Mouse (Mus musculus): ENCODE measurements at regions not wholly inside any gene's neighbourhood (a gene's known extent, or its start where the extent isn't known, plus 50 kb on each side); places are given as distances from the start of the nearest gene placed in this dataset.

DNA sequence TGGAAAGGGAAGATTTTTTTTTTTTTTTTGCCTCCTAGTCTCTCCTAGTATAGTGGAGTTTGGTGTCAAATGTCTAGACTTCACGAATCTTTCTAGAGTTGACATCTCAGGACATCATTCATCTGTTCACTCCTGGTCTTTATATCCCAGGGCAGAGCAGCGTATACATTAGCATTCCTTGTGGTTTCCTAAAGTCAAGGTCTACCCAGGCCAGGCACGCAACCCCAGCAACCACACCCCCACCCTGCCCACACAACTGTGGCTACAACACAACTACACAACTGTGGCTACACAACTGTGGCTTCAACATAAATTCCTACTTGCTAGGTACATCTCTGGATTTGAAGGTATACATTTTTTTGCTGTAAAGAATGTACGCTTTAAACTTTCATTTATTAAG is 122.2 kb downstream of the Ppp1r3a start:
- no peaks in the 10 kb centered on the region for H3K4me1 ChIP-seq (ENCODE audit: control insufficient read depth, insufficient read depth, low read length)
- 58% methylated on average over 4 of the region's 4 CpGs for whole genome bisulfite sequencing
- H3K4me3 ChIP-seq (replicated peaks; ENCODE audit: extremely low read depth, low read depth, low read length): no peak overlapping the region
- DNase-seq: no peak
- TF ChIP-seq POLR2A (IDR thresholded peaks at IDR 0.05; ENCODE audit: borderline replicate concordance, extremely low read depth, low read depth, low read length) (no peak), CTCF (IDR thresholded peaks at IDR 0.05; ENCODE audit: insufficient read depth, low read length) (no peak)

- no peak for DNase-seq
- 30% methylated on average over 2 of the region's 2 CpGs for WGBS
- no peak overlapping the region for H3K4me3 ChIP-seq (replicated peaks; ENCODE audit: extremely low read depth, low read depth, low read length)
- TF ChIP-seq POLR2A (IDR thresholded peaks at IDR 0.05; ENCODE audit: borderline replicate concordance, extremely low read depth, low read depth, low read length) (no peak), CTCF (IDR thresholded peaks at IDR 0.05; ENCODE audit: insufficient read depth, low read length) (no peak)
- no peaks in the 10 kb centered on the region for H3K4me1 ChIP-seq (ENCODE audit: control insufficient read depth, insufficient read depth, low read length)
Measured at GRCm38 (mm10) chr6:14631719-14632445, 123.2 kb downstream of the Ppp1r3a start.

DNA sequence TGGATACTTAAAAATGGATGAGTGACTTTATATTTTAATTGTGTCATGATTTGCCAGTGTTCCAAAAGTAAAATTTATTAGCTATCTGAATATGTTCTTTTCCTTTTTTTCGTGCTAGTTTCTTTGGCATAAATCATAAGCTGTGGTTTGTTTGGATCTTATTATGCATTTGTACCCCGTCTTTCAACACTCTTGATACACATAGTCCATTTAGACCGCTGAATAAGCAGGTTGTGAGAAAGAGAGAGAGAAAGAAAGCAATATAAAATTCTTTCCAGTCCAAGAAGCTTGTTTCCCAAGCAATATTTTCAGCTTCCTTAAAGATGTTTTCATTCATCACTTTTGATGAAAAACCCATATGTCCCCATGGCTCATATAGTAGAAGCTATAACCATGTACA is 138.4 kb downstream of the Ppp1r3a start:
- no peak for DNase-seq
- no peaks in the 10 kb centered on the region for H3K4me1 ChIP-seq (ENCODE audit: control insufficient read depth, insufficient read depth, low read length)
- H3K4me3 ChIP-seq (replicated peaks; ENCODE audit: extremely low read depth, low read depth, low read length): no peak overlapping the region
- no peak for TF ChIP-seq CTCF (IDR thresholded peaks at IDR 0.05; ENCODE audit: insufficient read depth, low read length)
- 46% methylated on average over 3 of the region's 3 CpGs for WGBS

GRCm38 (mm10) chr6:14608076-14608475 is 147.0 kb downstream of the Ppp1r3a start:
- no peak for TF ChIP-seq CTCF (IDR thresholded peaks at IDR 0.05; ENCODE audit: insufficient read depth, low read length)
- H3K4me1 ChIP-seq (ENCODE audit: control insufficient read depth, insufficient read depth, low read length): no peaks in the 10 kb centered on the region
- H3K4me3 ChIP-seq (replicated peaks; ENCODE audit: extremely low read depth, low read depth, low read length): no peak overlapping the region
- no peak for DNase-seq

- TF ChIP-seq CTCF (IDR thresholded peaks at IDR 0.05; ENCODE audit: insufficient read depth, low read length): no peak
- no peak for TF ChIP-seq POLR2A (IDR thresholded peaks at IDR 0.05; ENCODE audit: borderline replicate concordance, extremely low read depth, low read depth, low read length)
- WGBS: 62% methylated on average over 13 of the region's 13 CpGs
- DNase-seq: no peak
- H3K4me3 ChIP-seq (replicated peaks; ENCODE audit: extremely low read depth, low read depth, low read length): no peak overlapping the region
- no peaks in the 10 kb centered on the region for H3K4me1 ChIP-seq (ENCODE audit: control insufficient read depth, insufficient read depth, low read length)
Measured at GRCm38 (mm10) chr6:14600543-14601249, 154.4 kb downstream of the Ppp1r3a start.

GRCm38 (mm10) chr6:14596880-14597466 is 158.1 kb downstream of the Ppp1r3a start:
- 57% methylated on average over 4 of the region's 4 CpGs for WGBS
- H3K4me1 ChIP-seq (ENCODE audit: control insufficient read depth, insufficient read depth, low read length): no peaks in the 10 kb centered on the region
- H3K4me3 ChIP-seq (replicated peaks; ENCODE audit: extremely low read depth, low read depth, low read length): no peak overlapping the region
- no peak for DNase-seq
- TF ChIP-seq CTCF (IDR thresholded peaks at IDR 0.05; ENCODE audit: insufficient read depth, low read length) (no peak), POLR2A (IDR thresholded peaks at IDR 0.05; ENCODE audit: borderline replicate concordance, extremely low read depth, low read depth, low read length) (no peak)

DNA sequence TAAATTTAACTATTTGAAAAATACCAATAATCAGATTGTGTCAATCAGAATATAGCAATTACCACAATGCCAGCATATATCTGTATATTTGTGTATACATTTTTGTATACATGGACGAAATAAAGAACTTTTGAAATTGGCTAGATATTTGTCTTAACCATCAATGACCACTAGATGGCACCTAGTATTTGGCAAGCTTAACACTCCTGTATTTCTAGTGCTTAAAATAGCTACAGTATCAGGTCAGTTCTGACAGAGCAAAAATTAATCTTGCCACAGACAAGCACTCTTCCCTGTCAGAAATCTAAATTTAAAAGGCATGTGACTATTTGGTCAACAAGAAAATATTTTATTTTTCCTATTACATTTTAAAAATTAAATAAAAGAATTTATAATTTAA is 169.2 kb downstream of the Ppp1r3a start:
- no peak overlapping the region for H3K4me3 ChIP-seq (replicated peaks; ENCODE audit: extremely low read depth, low read depth, low read length)
- H3K4me1 ChIP-seq (ENCODE audit: control insufficient read depth, insufficient read depth, low read length): no peaks in the 10 kb centered on the region
- 10% methylated on average over 1 of the region's 1 CpGs for WGBS
- TF ChIP-seq POLR2A (IDR thresholded peaks at IDR 0.05; ENCODE audit: borderline replicate concordance, extremely low read depth, low read depth, low read length) (no peak), CTCF (IDR thresholded peaks at IDR 0.05; ENCODE audit: insufficient read depth, low read length) (peak; percentile 19; the same call in 1 of the 2 replicates)
- DNase-seq: no peak

DNA sequence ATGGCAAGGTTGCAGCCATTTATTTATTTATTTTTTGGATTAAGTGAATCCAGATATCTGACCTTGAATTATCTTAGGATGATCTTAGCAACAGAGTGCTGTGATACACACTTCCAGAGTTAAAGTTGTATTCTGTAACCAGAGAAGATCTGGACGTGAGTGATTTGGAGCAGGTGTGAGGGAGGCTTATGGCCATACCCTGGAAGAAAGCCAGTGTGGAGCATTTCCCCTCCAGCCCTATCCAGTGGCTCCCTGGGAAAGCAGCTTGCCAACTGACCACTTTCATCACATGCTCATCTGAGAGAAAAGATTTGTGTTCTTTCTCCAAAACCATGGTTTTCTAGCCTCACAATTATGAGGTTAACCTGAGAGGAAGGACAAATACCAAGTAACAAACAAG is 171.2 kb downstream of the Ppp1r3a start:
- Histone ChIP-seq H3K4me1 (ENCODE audit: control insufficient read depth, insufficient read depth, low read length) (no peaks in the 10 kb centered on the region), H3K4me3 (replicated peaks; ENCODE audit: extremely low read depth, low read depth, low read length) (no peak overlapping the region)
- WGBS: 43% methylated on average over 1 of the region's 1 CpGs
- DNase-seq: no peak
- TF ChIP-seq CTCF (IDR thresholded peaks at IDR 0.05; ENCODE audit: insufficient read depth, low read length) (no peak), POLR2A (IDR thresholded peaks at IDR 0.05; ENCODE audit: borderline replicate concordance, extremely low read depth, low read depth, low read length) (no peak)

DNA sequence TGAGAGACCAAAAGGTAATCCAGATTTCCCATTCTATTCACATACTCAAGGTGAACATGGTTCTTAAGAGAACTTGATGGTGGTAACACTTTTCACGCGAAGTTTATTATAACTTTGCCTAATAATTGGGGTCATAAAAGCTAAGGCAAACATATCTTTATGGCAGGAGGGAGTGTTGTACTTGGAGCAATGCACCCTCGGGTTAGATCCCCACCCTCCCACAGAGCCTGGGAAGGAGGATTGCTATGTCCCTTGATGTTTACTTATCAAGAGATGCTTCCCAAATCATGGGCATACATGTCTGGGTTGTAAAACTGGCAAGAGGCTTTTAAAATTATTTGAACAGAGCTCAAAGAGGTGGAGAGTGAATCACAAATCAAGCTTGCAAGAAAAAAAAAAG is 180.5 kb downstream of the Ppp1r3a start:
- Histone ChIP-seq H3K4me3 (replicated peaks; ENCODE audit: extremely low read depth, low read depth, low read length) (no peak overlapping the region), H3K4me1 (ENCODE audit: control insufficient read depth, insufficient read depth, low read length) (no peaks in the 10 kb centered on the region)
- TF ChIP-seq CTCF (IDR thresholded peaks at IDR 0.05; ENCODE audit: insufficient read depth, low read length) (no peak), POLR2A (IDR thresholded peaks at IDR 0.05; ENCODE audit: borderline replicate concordance, extremely low read depth, low read depth, low read length) (no peak)
- WGBS: 59% methylated on average over 3 of the region's 3 CpGs
- DNase-seq: no peak

- H3K4me1 ChIP-seq (ENCODE audit: control insufficient read depth, insufficient read depth, low read length): no peaks in the 10 kb centered on the region
- no peak for TF ChIP-seq CTCF (IDR thresholded peaks at IDR 0.05; ENCODE audit: insufficient read depth, low read length)
- TF ChIP-seq POLR2A (IDR thresholded peaks at IDR 0.05; ENCODE audit: borderline replicate concordance, extremely low read depth, low read depth, low read length): no peak
- WGBS: 27% methylated on average over 2 of the region's 2 CpGs
Measured at GRCm38 (mm10) chr6:14573001-14573400, 182.1 kb downstream of the Ppp1r3a start.

More at GRCm38 (mm10) chr6:14573001-14573400, 182.1 kb downstream of the Ppp1r3a start:
- DNase-seq: no peak
- H3K4me3 ChIP-seq (replicated peaks; ENCODE audit: extremely low read depth, low read depth, low read length): no peak overlapping the region

Data from lung, adult 2 months (tissue).